13 mouse cellular contexts compared by ENCODE assay signal in the genomic region with DNA sequence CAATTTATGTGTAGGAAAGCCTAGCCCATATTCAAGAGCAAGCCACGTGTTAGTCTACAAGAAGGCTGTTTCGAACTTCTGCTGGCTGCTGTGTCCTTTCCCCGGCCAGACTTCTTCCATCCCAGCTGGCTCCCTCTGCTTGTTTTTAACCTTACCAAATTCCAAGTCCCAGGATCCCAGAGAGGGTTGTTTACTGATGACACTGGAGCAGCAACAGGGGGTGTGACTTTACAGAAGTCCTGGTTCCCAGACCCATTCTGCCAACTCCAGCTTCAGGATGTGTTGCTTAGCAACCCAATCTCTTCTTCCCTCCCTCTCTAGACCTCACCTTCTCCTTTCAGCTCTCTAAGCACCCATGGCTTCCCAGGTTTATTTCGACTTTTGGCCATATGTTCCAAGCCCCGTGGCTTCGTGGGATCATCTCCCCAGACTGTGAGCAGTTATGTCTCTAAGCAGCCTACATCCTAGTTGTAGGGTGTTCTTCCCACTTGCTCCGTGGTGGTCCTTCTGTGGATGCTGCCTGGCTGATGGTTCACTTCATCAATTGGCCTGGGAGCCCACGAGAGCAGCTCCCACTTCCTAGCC. TPM values are rescaled to one million over a fixed set of nuclear protein-coding genes. Genes with fewer than 3 reads are reported as not detected.
A peak's percentile ranks its signal among the peaks of the same experiment; 100 is the strongest.
DNase-seq lines count a peak whose midpoint lies in the region; ATAC-seq and TF ChIP-seq lines count a peak whose summit lies in the region.
"Had no signal": no experiment of that assay in that cellular context is flagged by ENCODE, and none has a peak within 500 bp of the region (broad histone marks: within the 10 kb centered on the region; RNA-seq: fewer than 3 reads in every experiment).

No protein-coding gene starts in this region.

- peaks cover 44% of the 10 kb centered on the region for H3K4me1 ChIP-seq in forebrain, embryonic 12.5 days
- peaks cover 23% of the 10 kb centered on the region for H3K4me1 ChIP-seq in forebrain, embryonic 15.5 days
- H3K4me1 ChIP-seq in kidney, embryonic 15.5 days = peaks cover 61% of the 10 kb centered on the region
- H3K4me1 ChIP-seq in forebrain, postnatal 0 days (ENCODE audit: insufficient read depth) = peaks cover 7% of the 10 kb centered on the region; the same call in 1 of the 2 replicates
- peaks cover 13% of the 10 kb centered on the region for H3K4me1 ChIP-seq in midbrain, postnatal 0 days (ENCODE audit: insufficient read depth, low read length)

- 60% methylated on average over 8 of the region's 8 CpGs for WGBS in forebrain, embryonic 12.5 days
- WGBS in forebrain, embryonic 15.5 days = 63% methylated on average over 8 of the region's 8 CpGs
- 47% methylated on average over 8 of the region's 8 CpGs for WGBS in kidney, embryonic 15.5 days
- WGBS in forebrain, postnatal 0 days = 58% methylated on average over 8 of the region's 8 CpGs
- WGBS in midbrain, postnatal 0 days = 55% methylated on average over 8 of the region's 8 CpGs

- H3K9me3 ChIP-seq in forebrain, embryonic 12.5 days = no peaks in the 10 kb centered on the region
- no peaks in the 10 kb centered on the region for H3K9me3 ChIP-seq in forebrain, embryonic 15.5 days
- H3K9me3 ChIP-seq in kidney, embryonic 15.5 days (replicated peaks) = no peaks in the 10 kb centered on the region
- no peaks in the 10 kb centered on the region for H3K9me3 ChIP-seq in forebrain, postnatal 0 days (ENCODE audit: low read length)
- H3K9me3 ChIP-seq in midbrain, postnatal 0 days (ENCODE audit: low read length) = no peaks in the 10 kb centered on the region

- no peak for ATAC-seq in forebrain, embryonic 12.5 days (ENCODE audit: low FRiP score)
- ATAC-seq in forebrain, embryonic 15.5 days (replicated peaks) = no peak
- no peak for ATAC-seq in kidney, embryonic 15.5 days (replicated peaks; ENCODE audit: low FRiP score)
- ATAC-seq in forebrain, postnatal 0 days = peak; percentile 30; the same call in 1 of the 2 replicates
- no peak for ATAC-seq in midbrain, postnatal 0 days (ENCODE audit: low FRiP score)
- no peak for ATAC-seq in activated CD4-positive, CD25-positive, alpha-beta regulatory T cell, adult 4 months

- DNase-seq in kidney, postnatal 4 days = no peak
- no peak for DNase-seq in forebrain, postnatal 0 days
- no peak for DNase-seq in midbrain, postnatal 0 days (ENCODE audit: low spot score)
- no peak for DNase-seq in adrenal gland, postnatal 14 days
- DNase-seq: kidney, adult 11 months; layer of hippocampus, adult 9-11 months; left cerebral cortex, postnatal 4 days; lung, postnatal 36 days had no signal

- H3K27ac ChIP-seq in forebrain, embryonic 12.5 days = 0 out of 2 replicates have a peak overlapping the region, but pooled peaks have one; percentile 5
- H3K27ac ChIP-seq in forebrain, embryonic 15.5 days (replicated peaks) = no peak overlapping the region
- H3K27ac ChIP-seq in kidney, embryonic 15.5 days = peak overlapping the region; percentile 68
- no peak overlapping the region for H3K27ac ChIP-seq in forebrain, postnatal 0 days (ENCODE audit: low read depth, low read length)
- 0 out of 2 replicates have a peak overlapping the region, but pooled peaks have one; percentile 32 for H3K27ac ChIP-seq in midbrain, postnatal 0 days (ENCODE audit: low read depth, low read length)

- H3K4me2 ChIP-seq in forebrain, embryonic 12.5 days = no peak overlapping the region
- no peak overlapping the region for H3K4me2 ChIP-seq in forebrain, embryonic 15.5 days (replicated peaks)
- no peak overlapping the region for H3K4me2 ChIP-seq in kidney, embryonic 15.5 days
- no peak overlapping the region for H3K4me2 ChIP-seq in forebrain, postnatal 0 days (ENCODE audit: low read depth)
- no peak overlapping the region for H3K4me2 ChIP-seq in midbrain, postnatal 0 days (ENCODE audit: low read depth, low read length, poor library complexity, severe bottlenecking)

- no peak overlapping the region for H3K9ac ChIP-seq in forebrain, embryonic 12.5 days
- no peak overlapping the region for H3K9ac ChIP-seq in forebrain, embryonic 15.5 days (replicated peaks)
- H3K9ac ChIP-seq in kidney, embryonic 15.5 days = no peak overlapping the region
- no peak overlapping the region for H3K9ac ChIP-seq in forebrain, postnatal 0 days
- no peak overlapping the region for H3K9ac ChIP-seq in midbrain, postnatal 0 days (replicated peaks; ENCODE audit: low read length, poor library complexity, severe bottlenecking)

- no peak overlapping the region for H3K4me3 ChIP-seq in forebrain, embryonic 12.5 days (replicated peaks)
- H3K4me3 ChIP-seq in forebrain, embryonic 15.5 days = no peak overlapping the region
- no peak overlapping the region for H3K4me3 ChIP-seq in kidney, embryonic 15.5 days (replicated peaks)
- no peak overlapping the region for H3K4me3 ChIP-seq in forebrain, postnatal 0 days (ENCODE audit: low read depth, low read length)
- H3K4me3 ChIP-seq in midbrain, postnatal 0 days (ENCODE audit: low read depth, low read length) = no peak overlapping the region

- peaks cover 46% of the 10 kb centered on the region for H3K27me3 ChIP-seq in forebrain, embryonic 12.5 days
- H3K27me3 ChIP-seq in forebrain, embryonic 15.5 days = peaks cover 29% of the 10 kb centered on the region; the same call in 1 of the 2 replicates
- peaks cover 5% of the 10 kb centered on the region; the same call in 1 of the 2 replicates for H3K27me3 ChIP-seq in kidney, embryonic 15.5 days
- H3K27me3 ChIP-seq in forebrain, postnatal 0 days (ENCODE audit: insufficient read depth, low read length) = 0 out of 2 replicates have a peak, but pooled peaks cover 5% of the 10 kb centered on the region
- 0 out of 2 replicates have a peak, but pooled peaks cover 3% of the 10 kb centered on the region for H3K27me3 ChIP-seq in midbrain, postnatal 0 days (ENCODE audit: insufficient read depth, low read length)

- no peak for TF ChIP-seq CTCF in forebrain, postnatal 0 days (IDR thresholded peaks at IDR 0.05; ENCODE audit: low read depth)
- no peak for TF ChIP-seq CTCF in midbrain, postnatal 0 days (IDR thresholded peaks at IDR 0.05)

- no peaks in the 10 kb centered on the region for H3K36me3 ChIP-seq in forebrain, embryonic 12.5 days (replicated peaks)
- H3K36me3 ChIP-seq in forebrain, embryonic 15.5 days = no peaks in the 10 kb centered on the region
- no peaks in the 10 kb centered on the region for H3K36me3 ChIP-seq in kidney, embryonic 15.5 days
- H3K36me3 ChIP-seq in forebrain, postnatal 0 days (ENCODE audit: insufficient read depth) = no peaks in the 10 kb centered on the region
- no peaks in the 10 kb centered on the region for H3K36me3 ChIP-seq in midbrain, postnatal 0 days (ENCODE audit: insufficient read depth, low read length)
- H3K36me3 ChIP-seq: G1E had no signal

RNA-seq across cellular contexts. Expression of a gene that starts 20.2 kb away (rescaled TPM):
- 67.1 and 77.9 TPM in 2 replicates for polyA plus RNA-seq in forebrain, embryonic 12.5 days (2016; fragmentation: Nextera tagmentation; extraction: Ambion mirVana)
- polyA plus RNA-seq in forebrain, embryonic 15.5 days (2015; fragmentation: Nextera tagmentation; extraction: Ambion mirVana) = 30.3 and 36.0 TPM in 2 replicates
- polyA plus RNA-seq in kidney, embryonic 15.5 days (2015; fragmentation: Nextera tagmentation; extraction: Ambion mirVana) = 61.0 and 65.3 TPM in 2 replicates
- total RNA-seq in forebrain, postnatal 0 days (2014; rRNA removed) = 65.6 and 95.6 TPM in 2 replicates
- 54.4 and 67.5 TPM in 2 replicates for polyA plus RNA-seq in forebrain, postnatal 0 days (2015; fragmentation: Nextera tagmentation; extraction: Ambion mirVana)
- total RNA-seq in midbrain, postnatal 0 days (2014; rRNA removed) = 127 and 131 TPM in 2 replicates
- 95.8 and 99.6 TPM in 2 replicates for polyA plus RNA-seq in midbrain, postnatal 0 days (2015; fragmentation: Nextera tagmentation; extraction: Ambion mirVana)
- polyA plus RNA-seq in activated CD4-positive, CD25-positive, alpha-beta regulatory T cell, adult 4 months (2017; shearing (Covaris generic)) = 1 to 10 TPM; 1.3 to 1.5 TPM
- 60.5 and 60.7 TPM in 2 replicates for total RNA-seq in adrenal gland, postnatal 14 days (2021)
- polyA plus RNA-seq: G1E had no signal

Comparison
In these comparisons a context has a peak if more than half of its experiments do, and no peak if none do; other contexts are left out.
1. H3K27ac ChIP-seq: peak in forebrain, embryonic 12.5 days (single experiment), kidney, embryonic 15.5 days (single experiment) and midbrain, postnatal 0 days (single experiment); none in forebrain, embryonic 15.5 days (single experiment) and forebrain, postnatal 0 days (single experiment).
2. RNA of a gene that starts 20.2 kb away (polyA plus RNA-seq): 95.8 to 99.6 TPM in midbrain, postnatal 0 days, 67.1 to 77.9 TPM in forebrain, embryonic 12.5 days, 54.4 to 67.5 TPM in forebrain, postnatal 0 days, 61.0 to 65.3 TPM in kidney, embryonic 15.5 days and 30.3 to 36.0 TPM in forebrain, embryonic 15.5 days; 1.3 to 1.5 TPM in activated CD4-positive, CD25-positive, alpha-beta regulatory T cell, adult 4 months; every median in the first group is over 10 times any median in the second.